Mouse (Mus musculus): ENCODE data around the gene Shroom1. TPM values are rescaled to one million over a fixed set of nuclear protein-coding genes. Genes with fewer than 3 reads are reported as not detected.

Gene Shroom1
- polyA plus RNA-seq, 1 experiment from 2014 or later = 2.3 TPM

GRCm38 (mm10) chr11:53469968-53470695 is 13.1 kb downstream of the Shroom1 start, which contains the start of gene Gm9837:
Gm9837 (minus strand) TSS chr11:53470479.
- Histone ChIP-seq H3K9ac (peak within 1 kb of the TSS; percentile 18; the same call in 1 of the 2 replicates), H3K27me3 (peaks cover 84% of the 10 kb centered on the region), H3K4me3 (replicated peaks) (peak within 1 kb of the TSS; percentile 23), H3K36me3 (no peaks in the 10 kb centered on the region), H3K4me2 (peak within 1 kb of the TSS; percentile 56), H3K4me1 (peaks cover 25% of the 10 kb centered on the region), H3K27ac (no peak within 1 kb of the TSS), H3K9me3 (replicated peaks) (no peaks in the 10 kb centered on the region)
- WGBS = 3% methylated on average over 29 of the region's 29 CpGs
- ATAC-seq (replicated peaks; ENCODE audit: low FRiP score) = peak; percentile 64

- peaks cover 88% of the 10 kb centered on the region for H3K27me3 ChIP-seq
- no peak overlapping the region for H3K4me3 ChIP-seq (replicated peaks)
- ATAC-seq (replicated peaks; ENCODE audit: low FRiP score) = no peak
- peaks cover 15% of the 10 kb centered on the region for H3K4me1 ChIP-seq
- H3K9me3 ChIP-seq (replicated peaks) = no peaks in the 10 kb centered on the region
- no peaks in the 10 kb centered on the region for H3K36me3 ChIP-seq
- H3K9ac ChIP-seq = no peak overlapping the region
- no peak overlapping the region for H3K4me2 ChIP-seq
- 76% methylated on average over 3 of the region's 3 CpGs for WGBS
- no peak overlapping the region for H3K27ac ChIP-seq
These were observed 15.7 kb downstream of the Shroom1 start for GRCm38 (mm10) chr11:53472709-53473108.

DNA sequence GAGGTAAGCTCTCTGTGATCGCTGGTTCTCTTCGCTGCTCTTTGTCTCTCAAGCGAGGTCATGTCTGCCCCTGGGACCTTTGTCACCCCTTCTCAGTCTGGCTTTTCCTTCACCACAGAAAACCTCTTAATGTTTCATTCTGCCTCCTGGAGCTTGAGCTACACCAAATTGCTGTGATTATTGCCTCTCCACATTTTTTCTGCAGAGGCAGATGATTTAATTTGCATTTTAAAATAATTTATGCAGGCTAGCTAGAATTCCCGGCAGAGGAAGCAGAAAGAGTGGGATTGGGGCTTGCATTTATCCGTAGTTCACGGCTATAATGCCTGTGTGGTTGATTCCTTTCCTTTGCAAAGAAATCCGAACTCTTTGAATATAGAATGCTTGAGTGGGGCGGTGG is 18.6 kb downstream of the Shroom1 start:
- WGBS = 32% methylated on average over 8 of the region's 8 CpGs

GRCm38 (mm10) chr11:53477833-53478232 is 20.8 kb downstream of the Shroom1 start:
- Histone ChIP-seq H3K4me2 (no peak overlapping the region), H3K4me1 (peaks cover 21% of the 10 kb centered on the region), H3K4me3 (replicated peaks) (0 out of 2 replicates have a peak overlapping the region, but pooled peaks have one; percentile 46), H3K9ac (no peak overlapping the region), H3K9me3 (replicated peaks) (0 out of 2 replicates have a peak, but pooled peaks cover 5% of the 10 kb centered on the region), H3K36me3 (no peaks in the 10 kb centered on the region), H3K27ac (no peak overlapping the region), H3K27me3 (peaks cover 93% of the 10 kb centered on the region)
- no peak for ATAC-seq (replicated peaks; ENCODE audit: low FRiP score)
- 39% methylated on average over 7 of the region's 7 CpGs for WGBS

More for the DNA sequence above, 18.6 kb downstream of the Shroom1 start:
- Histone ChIP-seq H3K4me3 (replicated peaks) (no peak overlapping the region), H3K9ac (no peak overlapping the region), H3K4me2 (no peak overlapping the region), H3K36me3 (no peaks in the 10 kb centered on the region), H3K27ac (no peak overlapping the region), H3K4me1 (peaks cover 23% of the 10 kb centered on the region), H3K9me3 (replicated peaks) (0 out of 2 replicates have a peak, but pooled peaks cover 5% of the 10 kb centered on the region), H3K27me3 (peaks cover 93% of the 10 kb centered on the region)
- no peak for ATAC-seq (replicated peaks; ENCODE audit: low FRiP score)

GRCm38 (mm10) chr11:53478383-53479170 is 21.6 kb downstream of the Shroom1 start:
- Histone ChIP-seq H3K27me3 (peaks cover 92% of the 10 kb centered on the region), H3K36me3 (no peaks in the 10 kb centered on the region), H3K9me3 (replicated peaks) (0 out of 2 replicates have a peak, but pooled peaks cover 5% of the 10 kb centered on the region), H3K4me1 (peaks cover 21% of the 10 kb centered on the region), H3K27ac (no peak overlapping the region), H3K9ac (peak overlapping the region; percentile 24; the same call in 1 of the 2 replicates), H3K4me2 (peak overlapping the region; percentile 78), H3K4me3 (replicated peaks) (peak overlapping the region; percentile 46)
- 4% methylated on average over 79 of the region's 79 CpGs for WGBS
- ATAC-seq (replicated peaks; ENCODE audit: low FRiP score) = peak; percentile 63

- Histone ChIP-seq H3K4me3 (replicated peaks) (peak overlapping the region; percentile 46), H3K4me2 (peak overlapping the region; percentile 78), H3K9ac (peak overlapping the region; percentile 24; the same call in 1 of the 2 replicates), H3K4me1 (peaks cover 21% of the 10 kb centered on the region), H3K27ac (no peak overlapping the region), H3K27me3 (peaks cover 85% of the 10 kb centered on the region), H3K36me3 (no peaks in the 10 kb centered on the region), H3K9me3 (replicated peaks) (0 out of 2 replicates have a peak, but pooled peaks cover 5% of the 10 kb centered on the region)
- under 1% methylated on average over 49 of the region's 62 CpGs for WGBS
- peak; percentile 23; the same call in 1 of the 2 replicates for ATAC-seq (replicated peaks; ENCODE audit: low FRiP score)
These were observed 22.3 kb downstream of the Shroom1 start for GRCm38 (mm10) chr11:53479171-53479782.

GRCm38 (mm10) chr11:53479783-53480301 is 22.8 kb downstream of the Shroom1 start, which contains the start of the genes Gm9945 and Sowaha:
Gm9945 (plus strand) TSS chr11:53480166.
Sowaha (minus strand) TSS chr11:53480274.
- peaks cover 21% of the 10 kb centered on the region for H3K4me1 ChIP-seq
- peaks cover 80% of the 10 kb centered on the region for H3K27me3 ChIP-seq
- no peaks in the 10 kb centered on the region for H3K36me3 ChIP-seq
- 3% methylated on average over 40 of the region's 40 CpGs for WGBS
- H3K27ac ChIP-seq = no peak within 1 kb of the TSS
- H3K4me2 ChIP-seq = peak within 1 kb of the TSS; percentile 78
- peak; percentile 37; the same call in 1 of the 2 replicates for ATAC-seq (replicated peaks; ENCODE audit: low FRiP score)
- H3K9ac ChIP-seq = peak within 1 kb of the TSS; percentile 24; the same call in 1 of the 2 replicates
- peak within 1 kb of the TSS; percentile 46 for H3K4me3 ChIP-seq (replicated peaks)
- H3K9me3 ChIP-seq (replicated peaks) = 0 out of 2 replicates have a peak, but pooled peaks cover 5% of the 10 kb centered on the region

DNA sequence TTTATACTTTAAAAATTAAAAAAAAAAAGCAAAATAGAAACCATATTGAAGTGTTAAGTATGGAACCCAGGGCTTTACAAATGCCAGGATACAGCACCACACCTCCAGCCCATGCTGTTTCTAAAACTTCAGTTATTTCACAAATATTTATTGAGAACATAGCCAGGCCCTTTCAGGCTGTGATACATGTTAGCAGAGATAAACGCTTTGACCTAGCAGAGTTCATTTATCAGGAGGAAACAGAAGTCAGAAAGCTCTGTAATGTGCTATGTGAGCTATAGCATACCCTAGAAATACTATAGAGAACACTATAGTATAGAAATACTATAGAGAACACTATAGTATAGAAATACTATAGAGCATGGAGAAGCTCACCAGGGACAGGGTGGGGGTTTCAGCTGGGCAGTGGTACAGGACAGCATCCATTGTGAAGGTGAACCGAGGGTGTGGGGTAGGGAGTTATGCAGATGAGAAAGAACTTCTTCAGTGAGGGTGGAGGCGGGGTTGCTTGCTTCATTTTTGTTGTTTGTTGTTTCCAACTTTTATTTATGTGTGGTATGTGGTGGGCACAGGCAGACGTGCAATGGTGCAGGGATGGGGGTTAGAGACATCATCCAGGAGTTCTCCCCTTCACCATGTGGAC is 24.2 kb downstream of the Shroom1 start:
- peaks cover 73% of the 10 kb centered on the region for H3K27me3 ChIP-seq

DNA sequence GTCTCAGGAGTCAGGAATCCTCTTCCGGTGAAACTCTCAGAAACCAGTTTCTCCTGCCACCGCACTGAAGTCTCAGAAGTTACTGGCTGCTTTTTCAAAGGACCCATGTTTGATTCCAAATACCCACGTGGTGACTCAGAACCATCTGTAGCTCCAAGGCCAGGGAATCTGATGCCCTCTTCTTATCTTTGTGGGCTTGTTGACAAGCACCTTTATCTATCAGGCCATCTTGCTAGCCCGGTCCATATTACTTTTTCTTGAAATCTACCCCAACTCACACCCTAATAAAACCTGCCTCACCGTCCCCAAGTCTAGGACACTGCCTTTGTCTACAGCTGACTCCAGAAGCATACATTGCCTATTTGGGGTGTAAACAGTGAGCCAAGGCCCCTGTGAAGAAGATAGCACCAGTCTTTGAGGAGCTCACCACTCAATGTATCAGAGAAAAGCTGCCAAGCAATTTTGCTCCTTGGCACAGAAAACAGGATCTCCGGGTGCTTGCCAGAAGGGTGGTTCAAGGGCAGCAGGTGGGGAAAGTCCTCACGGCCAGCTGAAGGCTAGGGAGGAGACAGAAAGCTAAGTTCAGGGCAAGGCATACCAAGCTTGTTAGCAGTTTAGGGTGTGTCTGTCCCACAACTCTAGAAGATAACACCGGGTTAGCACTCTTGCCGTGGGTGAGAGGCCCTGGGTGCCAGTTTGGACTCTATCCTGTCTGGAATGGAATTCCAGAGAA is 26.3 kb downstream of the Shroom1 start:
- H3K9ac ChIP-seq = no peak overlapping the region
- H3K4me1 ChIP-seq = peaks cover 30% of the 10 kb centered on the region
- peaks cover 67% of the 10 kb centered on the region for H3K27me3 ChIP-seq
- no peak overlapping the region for H3K27ac ChIP-seq
- ATAC-seq (replicated peaks; ENCODE audit: low FRiP score) = no peak
- 0 out of 2 replicates have a peak, but pooled peaks cover 5% of the 10 kb centered on the region for H3K9me3 ChIP-seq (replicated peaks)
- WGBS = 69% methylated on average over 9 of the region's 9 CpGs
- no peak overlapping the region for H3K4me2 ChIP-seq
- no peak overlapping the region for H3K4me3 ChIP-seq (replicated peaks)
- no peaks in the 10 kb centered on the region for H3K36me3 ChIP-seq

More for the DNA sequence above, 24.2 kb downstream of the Shroom1 start:
- peaks cover 18% of the 10 kb centered on the region for H3K4me1 ChIP-seq
- no peak overlapping the region for H3K27ac ChIP-seq
- no peak overlapping the region for H3K4me2 ChIP-seq
- ATAC-seq (replicated peaks; ENCODE audit: low FRiP score) = no peak
- no peak overlapping the region for H3K9ac ChIP-seq
- no peaks in the 10 kb centered on the region for H3K36me3 ChIP-seq
- H3K4me3 ChIP-seq (replicated peaks) = no peak overlapping the region
- 73% methylated on average over 4 of the region's 4 CpGs for WGBS
- 0 out of 2 replicates have a peak, but pooled peaks cover 5% of the 10 kb centered on the region for H3K9me3 ChIP-seq (replicated peaks)

- H3K9me3 ChIP-seq (replicated peaks) = no peaks in the 10 kb centered on the region
- H3K9ac ChIP-seq = no peak overlapping the region
- peaks cover 43% of the 10 kb centered on the region for H3K27me3 ChIP-seq
- no peak overlapping the region for H3K4me3 ChIP-seq (replicated peaks)
- WGBS = 44% methylated on average over 3 of the region's 3 CpGs
- no peak for ATAC-seq (replicated peaks; ENCODE audit: low FRiP score)
- H3K27ac ChIP-seq = no peak overlapping the region
- no peak overlapping the region for H3K4me2 ChIP-seq
- no peaks in the 10 kb centered on the region for H3K36me3 ChIP-seq
- peaks cover 12% of the 10 kb centered on the region for H3K4me1 ChIP-seq
These were observed 28.7 kb downstream of the Shroom1 start for GRCm38 (mm10) chr11:53485719-53486118.

All from kidney, embryonic 15.5 days (tissue).